Mouse (Mus musculus): Measurements from ENCODE around the gene Dglucy. TPM values are rescaled to one million over a fixed set of nuclear protein-coding genes. Genes with fewer than 3 reads are reported as not detected.

Dglucy gene
- total and polyA plus RNA-seq, 3 experiments, result 0.09 to 0.27 TPM; not detected in 1

DNA sequence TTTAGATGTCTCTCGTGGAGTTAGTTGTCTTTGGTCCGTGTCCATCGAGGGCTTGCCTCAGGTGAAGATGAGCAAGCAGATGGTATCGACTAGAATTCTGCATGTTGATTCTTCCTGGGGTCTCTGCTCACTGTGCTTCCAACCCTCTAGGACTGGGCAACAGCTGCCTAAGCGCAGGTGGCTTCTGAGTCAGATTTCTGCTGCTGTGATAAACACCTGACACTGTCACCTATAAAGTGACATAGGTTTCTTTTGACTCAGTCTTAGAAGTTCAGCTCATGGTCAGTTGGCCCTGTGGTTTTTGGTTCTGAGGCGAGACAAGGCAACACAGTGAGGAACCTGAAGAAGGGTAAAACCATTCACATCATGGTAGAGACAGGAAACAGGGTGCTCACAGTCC is 9.0 kb upstream of the Dglucy start:
- no peaks in the 10 kb centered on the region for H3K36me3 ChIP-seq (replicated peaks)
- DNase-seq (ENCODE audit: low spot score) (no peak), ATAC-seq (ENCODE audit: extremely low read depth, insufficient number of reproducible peaks, low FRiP score, poor library complexity, severe bottlenecking) (no peak)
- no peak overlapping the region for H3K4me3 ChIP-seq (ENCODE audit: low read depth, low read length)
- no peaks in the 10 kb centered on the region for H3K9me3 ChIP-seq (replicated peaks)
- H3K4me1 ChIP-seq (ENCODE audit: insufficient read depth, low read depth, low read length), result peaks cover 8% of the 10 kb centered on the region; the same call in 1 of the 2 replicates
- no peak for TF ChIP-seq TAL1 (conservative IDR thresholded peaks at IDR 0.05; ENCODE audit: low read depth, low read length)
- no peak for TF ChIP-seq GATA1 (IDR thresholded peaks at IDR 0.05; ENCODE audit: borderline replicate concordance, low read length)
- TF ChIP-seq CTCF (IDR thresholded peaks at IDR 0.05; ENCODE audit: low read depth, low read length), result no peak
- no peak for TF ChIP-seq POLR2AphosphoS5 (IDR thresholded peaks at IDR 0.05; ENCODE audit: insufficient replicate concordance, low read depth, low read length)
- TF ChIP-seq GATA2 (IDR thresholded peaks at IDR 0.05; ENCODE audit: borderline replicate concordance, low read depth, low read length), result no peak
- peaks cover 52% of the 10 kb centered on the region for H3K27me3 ChIP-seq (ENCODE audit: insufficient read depth, low read length)

- no peak for ATAC-seq (ENCODE audit: extremely low read depth, insufficient number of reproducible peaks, low FRiP score, poor library complexity, severe bottlenecking)
- no peak for DNase-seq (ENCODE audit: low spot score)
- Histone ChIP-seq H3K4me1 (ENCODE audit: insufficient read depth, low read depth, low read length) (peaks cover 8% of the 10 kb centered on the region; the same call in 1 of the 2 replicates), H3K4me3 (ENCODE audit: low read depth, low read length) (no peak overlapping the region), H3K9me3 (replicated peaks) (no peaks in the 10 kb centered on the region), H3K36me3 (replicated peaks) (no peaks in the 10 kb centered on the region), H3K27me3 (ENCODE audit: insufficient read depth, low read length) (peaks cover 56% of the 10 kb centered on the region)
- TF ChIP-seq CTCF (IDR thresholded peaks at IDR 0.05; ENCODE audit: low read depth, low read length) (no peak), GATA1 (IDR thresholded peaks at IDR 0.05; ENCODE audit: borderline replicate concordance, low read length) (no peak), POLR2AphosphoS5 (IDR thresholded peaks at IDR 0.05; ENCODE audit: insufficient replicate concordance, low read depth, low read length) (no peak), TAL1 (conservative IDR thresholded peaks at IDR 0.05; ENCODE audit: low read depth, low read length) (no peak), GATA2 (IDR thresholded peaks at IDR 0.05; ENCODE audit: borderline replicate concordance, low read depth, low read length) (no peak)
Observed at GRCm38 (mm10) chr12:100770765-100771164, 8.1 kb upstream of the Dglucy start.

GRCm38 (mm10) chr12:100772230-100772984 is 6.5 kb upstream of the Dglucy start:
- no peaks in the 10 kb centered on the region for H3K9me3 ChIP-seq (replicated peaks)
- no peak for TF ChIP-seq GATA1 (IDR thresholded peaks at IDR 0.05; ENCODE audit: borderline replicate concordance, low read length)
- no peak for TF ChIP-seq POLR2AphosphoS5 (IDR thresholded peaks at IDR 0.05; ENCODE audit: insufficient replicate concordance, low read depth, low read length)
- TF ChIP-seq CTCF (IDR thresholded peaks at IDR 0.05; ENCODE audit: low read depth, low read length), result no peak
- no peak for TF ChIP-seq TAL1 (conservative IDR thresholded peaks at IDR 0.05; ENCODE audit: low read depth, low read length)
- TF ChIP-seq GATA2 (IDR thresholded peaks at IDR 0.05; ENCODE audit: borderline replicate concordance, low read depth, low read length), result no peak
- no peak overlapping the region for H3K4me3 ChIP-seq (ENCODE audit: low read depth, low read length)
- H3K36me3 ChIP-seq (replicated peaks), result no peaks in the 10 kb centered on the region
- ATAC-seq (ENCODE audit: extremely low read depth, insufficient number of reproducible peaks, low FRiP score, poor library complexity, severe bottlenecking) (0 out of 2 replicates have a peak, but pooled peaks have one; percentile 15), DNase-seq (ENCODE audit: low spot score) (no peak)
- H3K4me1 ChIP-seq (ENCODE audit: insufficient read depth, low read depth, low read length), result peaks cover 8% of the 10 kb centered on the region; the same call in 1 of the 2 replicates
- H3K27me3 ChIP-seq (ENCODE audit: insufficient read depth, low read length), result peaks cover 62% of the 10 kb centered on the region

GRCm38 (mm10) chr12:100774756-100775155 is 4.1 kb upstream of the Dglucy start:
- TF ChIP-seq CTCF (IDR thresholded peaks at IDR 0.05; ENCODE audit: low read depth, low read length), result no peak
- TF ChIP-seq TAL1 (conservative IDR thresholded peaks at IDR 0.05; ENCODE audit: low read depth, low read length), result no peak
- TF ChIP-seq GATA2 (IDR thresholded peaks at IDR 0.05; ENCODE audit: borderline replicate concordance, low read depth, low read length), result no peak
- TF ChIP-seq POLR2AphosphoS5 (IDR thresholded peaks at IDR 0.05; ENCODE audit: insufficient replicate concordance, low read depth, low read length), result no peak
- TF ChIP-seq GATA1 (IDR thresholded peaks at IDR 0.05; ENCODE audit: borderline replicate concordance, low read length), result no peak
- H3K36me3 ChIP-seq (replicated peaks), result no peaks in the 10 kb centered on the region
- no peak for ATAC-seq (ENCODE audit: extremely low read depth, insufficient number of reproducible peaks, low FRiP score, poor library complexity, severe bottlenecking)
- peaks cover 8% of the 10 kb centered on the region for H3K4me1 ChIP-seq (ENCODE audit: insufficient read depth, low read depth, low read length)
- DNase-seq (ENCODE audit: low spot score), result no peak
- H3K9me3 ChIP-seq (replicated peaks), result no peaks in the 10 kb centered on the region
- peaks cover 73% of the 10 kb centered on the region for H3K27me3 ChIP-seq (ENCODE audit: insufficient read depth, low read length)
- H3K4me3 ChIP-seq (ENCODE audit: low read depth, low read length), result no peak overlapping the region

- Histone ChIP-seq H3K4me1 (ENCODE audit: insufficient read depth, low read depth, low read length) (peaks cover 8% of the 10 kb centered on the region), H3K9me3 (replicated peaks) (no peaks in the 10 kb centered on the region), H3K4me3 (ENCODE audit: low read depth, low read length) (no peak overlapping the region), H3K27me3 (ENCODE audit: insufficient read depth, low read length) (peaks cover 73% of the 10 kb centered on the region), H3K36me3 (replicated peaks) (no peaks in the 10 kb centered on the region)
- no peak for ATAC-seq (ENCODE audit: extremely low read depth, insufficient number of reproducible peaks, low FRiP score, poor library complexity, severe bottlenecking)
- TF ChIP-seq GATA1 (IDR thresholded peaks at IDR 0.05; ENCODE audit: borderline replicate concordance, low read length), result no peak
- no peak for TF ChIP-seq GATA2 (IDR thresholded peaks at IDR 0.05; ENCODE audit: borderline replicate concordance, low read depth, low read length)
- no peak for TF ChIP-seq POLR2AphosphoS5 (IDR thresholded peaks at IDR 0.05; ENCODE audit: insufficient replicate concordance, low read depth, low read length)
- no peak for TF ChIP-seq CTCF (IDR thresholded peaks at IDR 0.05; ENCODE audit: low read depth, low read length)
- no peak for TF ChIP-seq TAL1 (conservative IDR thresholded peaks at IDR 0.05; ENCODE audit: low read depth, low read length)
- DNase-seq (ENCODE audit: low spot score), result no peak
Observed at GRCm38 (mm10) chr12:100775291-100775690, 3.6 kb upstream of the Dglucy start.

DNA sequence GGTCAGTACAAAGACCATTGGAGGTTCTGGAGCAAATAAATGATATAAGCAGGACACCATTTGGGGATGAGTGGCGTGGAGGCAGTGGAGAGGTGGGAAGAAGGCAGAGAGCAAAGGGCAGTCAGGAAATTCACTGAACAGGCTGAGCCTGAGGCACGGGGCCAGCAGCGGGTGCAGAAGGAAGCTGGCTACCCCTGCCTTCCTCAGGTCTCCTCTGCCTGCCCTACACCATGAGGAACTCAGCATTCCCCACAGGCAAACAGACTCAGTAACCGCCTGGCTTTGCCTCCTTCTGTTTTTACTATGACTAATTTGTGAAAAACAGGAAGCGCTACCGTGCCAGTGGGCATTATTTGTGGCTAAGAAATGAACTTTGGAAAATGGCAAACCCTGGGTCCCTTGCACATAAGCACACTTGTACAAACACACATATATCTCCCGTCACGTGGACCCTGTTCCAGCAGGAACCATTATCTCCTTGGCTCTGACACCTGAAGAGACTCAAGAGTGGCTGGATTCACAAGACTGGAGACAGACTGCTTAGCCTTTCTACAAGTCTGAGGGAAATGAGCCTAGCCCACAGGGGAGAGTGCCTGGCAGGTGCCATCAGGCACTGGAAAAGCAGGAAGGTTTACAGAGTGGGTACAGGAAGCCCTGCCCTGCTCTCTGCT is 2.8 kb upstream of the Dglucy start:
- Histone ChIP-seq H3K4me1 (ENCODE audit: insufficient read depth, low read depth, low read length) (peaks cover 8% of the 10 kb centered on the region), H3K9me3 (replicated peaks) (no peaks in the 10 kb centered on the region), H3K27me3 (ENCODE audit: insufficient read depth, low read length) (peaks cover 72% of the 10 kb centered on the region), H3K4me3 (ENCODE audit: low read depth, low read length) (no peak overlapping the region), H3K36me3 (replicated peaks) (no peaks in the 10 kb centered on the region)
- DNase-seq (ENCODE audit: low spot score), result no peak
- no peak for ATAC-seq (ENCODE audit: extremely low read depth, insufficient number of reproducible peaks, low FRiP score, poor library complexity, severe bottlenecking)
- TF ChIP-seq TAL1 (conservative IDR thresholded peaks at IDR 0.05; ENCODE audit: low read depth, low read length), result no peak
